Mouse (Mus musculus): ENCODE results near the gene Cenpx. TPM values are rescaled to one million over a fixed set of nuclear protein-coding genes. Genes with fewer than 3 reads are reported as not detected.
A peak's percentile ranks its signal among the peaks of the same experiment; 100 is the strongest.
"Not testable (repeated sequence)": the region's sequence is repeated elsewhere in the genome, so short reads cannot be mapped to it uniquely, and the experiment has no call there.

Gene Cenpx
- total RNA-seq, 2 experiments from 2014 or later: 18.9 to 21.3 TPM

GRCm38 (mm10) chr11:120731858-120732680 is 18.5 kb upstream of the Cenpx start, which contains the start of gene Cbr2:
Gene Cbr2 (minus strand): TSS chr11:120732114.
- Histone ChIP-seq H3K27ac (no peak within 1 kb of the TSS), H3K4me3 (no peak within 1 kb of the TSS)
- intact Hi-C loops (cut with DNase I): no loop called here
- no peak for DNase-seq (ENCODE audit: extremely low spot score in 1 of 2, low spot score in 2 of 2)
- no peak for TF ChIP-seq CTCF (IDR thresholded peaks at IDR 0.05)

- intact Hi-C loops (cut with DNase I): no loop called here
- Histone ChIP-seq H3K27ac (no peak overlapping the region), H3K4me3 (no peak overlapping the region)
- no peak for DNase-seq (ENCODE audit: extremely low spot score in 1 of 2, low spot score in 2 of 2)
- TF ChIP-seq CTCF (IDR thresholded peaks at IDR 0.05): no peak
These were observed 17.9 kb upstream of the Cenpx start for GRCm38 (mm10) chr11:120731395-120731794.

- H3K27ac ChIP-seq: no peak overlapping the region
- no peak overlapping the region for H3K4me3 ChIP-seq
- TF ChIP-seq CTCF (IDR thresholded peaks at IDR 0.05): no peak
- no peak for DNase-seq (ENCODE audit: extremely low spot score in 1 of 2, low spot score in 2 of 2)
- intact Hi-C loops (cut with DNase I): no loop called here
These were observed 16.9 kb upstream of the Cenpx start for GRCm38 (mm10) chr11:120730331-120730870.

- H3K4me3 ChIP-seq; H3K27ac ChIP-seq; DNase-seq (ENCODE audit: extremely low spot score in 1 of 2, low spot score in 2 of 2): not testable (repeated sequence)
- intact Hi-C loops (cut with DNase I): loop anchor here (10.0 kb wide), 1 partner anchor 315 kb away; no protein-coding TSS in a partner anchor
These were observed 16.0 kb upstream of the Cenpx start for GRCm38 (mm10) chr11:120729432-120730050.

GRCm38 (mm10) chr11:120728530-120729240 is 15.1 kb upstream of the Cenpx start:
- no peak overlapping the region for H3K27ac ChIP-seq
- no peak for DNase-seq (ENCODE audit: extremely low spot score in 1 of 2, low spot score in 2 of 2)
- intact Hi-C loops (cut with DNase I): loop anchor here (10.0 kb wide), 1 partner anchor 316 kb away; no protein-coding TSS in a partner anchor
- no peak for TF ChIP-seq CTCF (IDR thresholded peaks at IDR 0.05)
- no peak overlapping the region for H3K4me3 ChIP-seq

GRCm38 (mm10) chr11:120727564-120727963 is 14.0 kb upstream of the Cenpx start:
- intact Hi-C loops (cut with DNase I): loop anchor here (10.0 kb wide), 1 partner anchor 317 kb away; no protein-coding TSS in a partner anchor

GRCm38 (mm10) chr11:120727169-120727527 is 13.6 kb upstream of the Cenpx start, which contains the start of gene Dcxr:
Gene Dcxr (minus strand): TSS chr11:120727281.
- intact Hi-C loops (cut with DNase I): loop anchor here (10.0 kb wide), 1 partner anchor 318 kb away; no protein-coding TSS in a partner anchor
- peak in 1 of 2 experiments; percentile 70 for DNase-seq (ENCODE audit: extremely low spot score in 1 of 2, low spot score in 2 of 2)
- H3K27ac ChIP-seq: 0 out of 2 replicates have a peak within 1 kb of the TSS, but pooled peaks have one; percentile 28
- TF ChIP-seq CTCF (IDR thresholded peaks at IDR 0.05): peak; percentile 45
- H3K4me3 ChIP-seq: peak within 1 kb of the TSS; percentile 32

More at GRCm38 (mm10) chr11:120727564-120727963, 14.0 kb upstream of the Cenpx start:
- no peak for DNase-seq (ENCODE audit: extremely low spot score in 1 of 2, low spot score in 2 of 2)
- TF ChIP-seq CTCF (IDR thresholded peaks at IDR 0.05): no peak
- no peak overlapping the region for H3K27ac ChIP-seq
- H3K4me3 ChIP-seq: no peak overlapping the region

- DNase-seq (ENCODE audit: extremely low spot score in 1 of 2, low spot score in 2 of 2): no peak
- intact Hi-C loops (cut with DNase I): loop anchor here (10.0 kb wide), 1 partner anchor 318 kb away; no protein-coding TSS in a partner anchor
- H3K4me3 ChIP-seq: peak overlapping the region; percentile 32
- 0 out of 2 replicates have a peak overlapping the region, but pooled peaks have one; percentile 28 for H3K27ac ChIP-seq
- no peak for TF ChIP-seq CTCF (IDR thresholded peaks at IDR 0.05)
These were observed 13.0 kb upstream of the Cenpx start for GRCm38 (mm10) chr11:120726243-120727168.

- no peak for TF ChIP-seq CTCF (IDR thresholded peaks at IDR 0.05)
- Histone ChIP-seq H3K4me3 (no peak overlapping the region), H3K27ac (no peak overlapping the region)
- no peak for DNase-seq (ENCODE audit: extremely low spot score in 1 of 2, low spot score in 2 of 2)
- intact Hi-C loops (cut with DNase I): loop anchor here (10.0 kb wide), 1 partner anchor 321 kb away; no protein-coding TSS in a partner anchor
These were observed 10.0 kb upstream of the Cenpx start for GRCm38 (mm10) chr11:120723509-120723908.

GRCm38 (mm10) chr11:120722761-120723382 is 9.3 kb upstream of the Cenpx start:
- no peak for TF ChIP-seq CTCF (IDR thresholded peaks at IDR 0.05)
- DNase-seq (ENCODE audit: extremely low spot score in 1 of 2, low spot score in 2 of 2): peak in 1 of 2 experiments; percentile 9
- intact Hi-C loops (cut with DNase I): loop anchor here (10.0 kb wide), 1 partner anchor 322 kb away; no protein-coding TSS in a partner anchor
- Histone ChIP-seq H3K4me3 (no peak overlapping the region), H3K27ac (no peak overlapping the region)

Data from left cerebral cortex, adult 2 months (tissue).